Mouse (Mus musculus) Patski (cell line): ENCODE results near the gene Ppp2ca. TPM values are rescaled to one million over a fixed set of nuclear protein-coding genes. Genes with fewer than 3 reads are reported as not detected.
"Not testable (repeated sequence)": the region's sequence is repeated elsewhere in the genome, so short reads cannot be mapped to it uniquely, and the experiment has no call there.

Experiments used
- ATAC-seq: fragments of 100-300 bp; one replicate; pipeline ENCODE4 v1.8.0; 2021
- CTCF ChIA-PET: fragments of 350-600 bp; sonication (Branson Sonifier 250); formaldehyde crosslinking; loops from one replicate; lab custom pipeline; 2022; ENCODE audit warnings: inconsistent platforms; lab: Charles Lee
- POLR2A ChIA-PET: fragments of 350-600 bp; sonication (Branson Sonifier 250); formaldehyde crosslinking; loops from one replicate; lab custom pipeline; 2022; ENCODE audit warnings: antibody characterized with exemption, inconsistent platforms; lab: Charles Lee
- DNase-seq: peaks from one replicate; pipeline ENCODE4 v3.0.0-alpha.2; 2011; ENCODE audit warnings: low read depth, low spot score
- H3K27me3 ChIP-seq: fragments of 371-371 bp; one replicate; pipeline ENCODE4 v1.5.1; 2021
- CTCF ChIP-seq: fragments of 100-300 bp; IDR thresholded peaks from one replicate; pipeline ENCODE4 v1.5.1; 2021
- in situ Hi-C: fragments of 300-500 bp; cut with MboI; formaldehyde crosslinking; loops from 3 replicates; pipeline ENCODE4 v1.11.1; 2018; ENCODE audit warnings: low pct_unique_long_range_greater_than_20kb, mixed read lengths
- polyA plus RNA-seq: library from polyadenylated mRNA; unstranded; gene quantifications from one replicate; pipeline ENCODE4 v1.2.3, GENCODE M21; 2021

The Ppp2ca gene
- polyA plus RNA-seq, 1 experiment from 2014 or later: 78.7 TPM

- DNase-seq (no peak), ATAC-seq (peak; percentile 61)
- ChIA-PET CTCF (interaction anchor here (0.9 to 1.5 kb wide), 5 partner anchors 21 to 312 kb away, joined by 3 to 4 read pairs (median 4); no protein-coding TSS in a partner anchor), POLR2A (interaction anchor here (0.6 kb wide), 1 partner anchor 195 kb away, joined by 3 read pairs; no protein-coding TSS in a partner anchor)
- in situ Hi-C loops: no loop called here
- H3K27me3 ChIP-seq: no peaks in the 10 kb centered on the region
- no peak for TF ChIP-seq CTCF
These were observed 31.4 kb downstream of the Ppp2ca start for GRCm38 (mm10) chr11:52129621-52130450.

- TF ChIP-seq CTCF: peak; percentile 44
- in situ Hi-C loops: no loop called here
- ChIA-PET POLR2A (no interaction called here), CTCF (interaction anchor here (1.4 to 1.5 kb wide), 2 partner anchors 12 to 21 kb away, joined by 3 read pairs; no protein-coding TSS in a partner anchor)
- DNase-seq (no peak), ATAC-seq (no peak)
- H3K27me3 ChIP-seq: no peaks in the 10 kb centered on the region
These were observed 32.1 kb downstream of the Ppp2ca start for GRCm38 (mm10) chr11:52130451-52131068.

DNA sequence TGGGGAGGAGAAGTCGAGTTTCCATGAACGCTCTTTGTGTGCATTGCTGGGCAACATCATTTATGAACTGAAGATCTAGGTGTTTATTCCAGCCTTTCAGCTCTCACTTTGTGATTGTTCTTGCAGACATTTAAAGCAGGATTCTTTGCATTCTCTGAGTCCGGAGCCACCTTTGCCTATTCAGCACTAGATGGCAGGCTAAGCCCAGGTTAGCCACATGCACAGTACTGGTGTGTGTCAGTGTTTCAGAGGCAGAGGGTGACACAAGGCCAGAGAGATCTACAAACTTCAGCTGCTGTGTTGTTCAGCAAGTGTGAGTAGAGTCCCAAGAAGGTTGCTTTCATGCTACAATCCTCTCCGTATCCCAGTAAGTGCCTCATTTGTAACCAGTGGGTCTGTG, 45.2 kb downstream of the Ppp2ca start:
- H3K27me3 ChIP-seq, in situ Hi-C loops, CTCF ChIA-PET, POLR2A ChIA-PET, DNase-seq, ATAC-seq: not testable (repeated sequence)
- TF ChIP-seq CTCF: peak; percentile 63

DNA sequence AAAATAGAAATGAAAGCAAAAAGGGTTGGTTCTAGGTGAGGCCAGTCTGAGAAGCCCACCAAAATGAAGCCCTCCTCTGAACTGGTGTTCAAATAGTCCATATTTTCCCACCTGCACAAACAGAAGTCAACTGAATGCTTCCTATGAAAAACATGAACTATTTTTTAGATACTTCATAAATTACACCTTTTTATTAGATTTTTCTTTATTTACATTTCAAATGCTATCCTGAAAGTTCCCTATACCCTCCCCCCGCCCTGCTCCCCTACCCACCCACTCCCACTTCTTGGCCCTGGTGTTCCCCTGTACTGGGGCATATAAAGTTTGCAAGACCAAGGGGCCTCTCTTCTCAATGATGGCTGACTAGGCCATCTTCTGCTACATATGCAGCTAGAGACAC, 46.9 kb downstream of the Ppp2ca start, which contains the start of gene Olfr1373:
Gene Olfr1373, minus strand, starts transcription at position 101 of the 400 bp plus-strand sequence.
- ATAC-seq, POLR2A ChIA-PET, in situ Hi-C loops: not testable (repeated sequence)

GRCm38 (mm10) chr11:52163926-52164325, 65.4 kb downstream of the Ppp2ca start:
- TF ChIP-seq CTCF: no peak
- ATAC-seq (no peak), DNase-seq (no peak)
- in situ Hi-C loops: no loop called here
- peaks cover 6% of the 10 kb centered on the region for H3K27me3 ChIP-seq
- POLR2A ChIA-PET: no interaction called here
- CTCF ChIA-PET: no interaction called here

More for the DNA sequence above, 46.9 kb downstream of the Ppp2ca start, which contains the start of gene Olfr1373:
- CTCF ChIA-PET, DNase-seq, H3K27me3 ChIP-seq: not testable (repeated sequence)

- ChIA-PET POLR2A (no interaction called here), CTCF (no interaction called here)
- DNase-seq (no peak), ATAC-seq (peak; percentile 36)
- TF ChIP-seq CTCF: no peak
- peaks cover 6% of the 10 kb centered on the region for H3K27me3 ChIP-seq
- in situ Hi-C loops: no loop called here
These were observed 68.6 kb downstream of the Ppp2ca start for GRCm38 (mm10) chr11:52167126-52167525.

DNA sequence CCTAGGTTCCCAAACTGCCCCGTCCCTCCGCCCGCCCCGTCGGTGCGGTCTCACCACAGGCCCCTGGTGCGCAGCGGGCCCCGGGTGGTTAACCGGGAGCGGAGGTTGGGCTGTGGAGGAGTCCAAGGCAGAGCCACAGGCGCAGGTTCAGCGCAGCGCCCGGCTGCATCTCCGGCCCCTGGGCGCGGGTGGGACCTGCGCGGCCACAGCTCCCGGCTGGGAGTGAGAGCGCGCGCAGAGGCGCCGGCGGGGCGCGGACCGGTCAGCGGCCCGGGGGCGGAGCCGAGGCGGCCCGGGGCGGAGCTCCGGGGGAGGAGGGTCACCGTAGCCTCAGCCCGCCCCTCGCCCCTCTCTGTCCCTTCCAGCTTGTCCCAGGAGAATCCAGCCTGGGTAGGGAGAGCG, 69.4 kb downstream of the Ppp2ca start:
- in situ Hi-C loops, CTCF ChIA-PET, DNase-seq, H3K27me3 ChIP-seq, POLR2A ChIA-PET: not testable (repeated sequence)
- ATAC-seq: peak; percentile 41

DNA sequence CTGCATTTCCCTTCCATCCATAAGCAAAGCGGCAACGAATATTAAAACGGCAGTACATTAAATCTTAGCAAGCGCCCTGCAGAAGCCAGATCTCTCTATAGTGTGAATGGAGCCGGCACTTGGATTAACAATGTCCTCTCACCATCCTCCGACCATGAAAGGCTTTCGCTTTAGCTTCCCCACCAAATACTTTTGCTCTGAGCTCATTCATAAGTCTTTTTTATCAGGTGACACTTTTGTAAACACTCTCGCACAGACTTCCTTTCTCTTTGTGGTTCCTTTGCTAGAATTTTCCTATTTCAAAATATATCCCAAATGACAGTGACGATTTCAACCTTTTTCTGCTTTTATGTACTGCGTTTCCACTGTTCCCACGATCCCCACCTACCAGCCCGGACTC, 70.0 kb downstream of the Ppp2ca start:
- no peak for ATAC-seq
- in situ Hi-C loops: no loop called here
- ChIA-PET CTCF (no interaction called here), POLR2A (no interaction called here)
- DNase-seq: no peak
- H3K27me3 ChIP-seq: peaks cover 6% of the 10 kb centered on the region
- no peak for TF ChIP-seq CTCF

Other genes starting within 250 kb of the Ppp2ca start
- 31.6 TPM for gene Jade2, start 241.0 kb upstream of the Ppp2ca start, polyA plus RNA-seq
- 32.2 TPM for gene Cdkn2aipnl, start 131.0 kb upstream of the Ppp2ca start, polyA plus RNA-seq
- gene Ube2b, start 97.9 kb upstream of the Ppp2ca start, polyA plus RNA-seq: 227 TPM
- gene Cdkl3, start 94.5 kb upstream of the Ppp2ca start, polyA plus RNA-seq: 6.3 TPM
- gene Olfr1373, start 46.8 kb downstream of the Ppp2ca start, polyA plus RNA-seq: not detected
- gene Olfr1371, start 115.3 kb downstream of the Ppp2ca start, polyA plus RNA-seq: not detected
- gene Skp1a, start 133.3 kb downstream of the Ppp2ca start, polyA plus RNA-seq: 485 TPM
- 5.4 TPM for gene Tcf7, start 184.3 kb downstream of the Ppp2ca start, polyA plus RNA-seq